Mouse (Mus musculus) embryonic facial prominence, embryonic 12.5 days (tissue): ENCODE measurements around the gene Ndufa8. TPM values are rescaled to one million over a fixed set of nuclear protein-coding genes. Genes with fewer than 3 reads are reported as not detected.
A peak's percentile ranks its signal among the peaks of the same experiment; 100 is the strongest.

Experiments used
- ATAC-seq: fragments of 200-750 bp; cut with Nextera tagmentation; 2 replicates; pipeline ENCODE4 v1.8.0; 2017; ENCODE audit not compliant: insufficient number of reproducible peaks, insufficient read depth, low FRiP score, low TSS enrichment
- H3K27ac ChIP-seq: fragments of 300-500 bp; sonication (generic); 2 replicates; pipeline ENCODE4 v1.5.1; 2016; ENCODE audit warnings: mild to moderate bottlenecking
- H3K27me3 ChIP-seq: fragments of 300-500 bp; sonication (generic); 2 replicates; pipeline ENCODE4 v1.6.1; 2016; ENCODE audit warnings: mild to moderate bottlenecking, moderate library complexity
- H3K36me3 ChIP-seq: fragments of 300-500 bp; sonication (generic); 2 replicates; pipeline ENCODE4 v1.6.1; 2016; ENCODE audit warnings: mild to moderate bottlenecking
- H3K4me1 ChIP-seq: fragments of 300-500 bp; sonication (generic); 2 replicates; pipeline ENCODE4 v1.6.1; 2016
- H3K4me2 ChIP-seq: fragments of 300-500 bp; sonication (generic); replicated peaks from 2 replicates; pipeline ENCODE4 v1.6.1; 2016; ENCODE audit warnings: mild to moderate bottlenecking, moderate library complexity
- H3K4me3 ChIP-seq: fragments of 300-500 bp; sonication (generic); 2 replicates; pipeline ENCODE4 v1.5.1; 2016; ENCODE audit warnings: mild to moderate bottlenecking
- H3K9ac ChIP-seq: fragments of 300-500 bp; sonication (generic); 2 replicates; pipeline ENCODE4 v1.6.1; 2016; ENCODE audit warnings: mild to moderate bottlenecking, moderate library complexity
- H3K9me3 ChIP-seq: fragments of 300-500 bp; sonication (generic); 2 replicates; pipeline ENCODE4 v1.6.1; 2016; ENCODE audit warnings: mild to moderate bottlenecking, moderate library complexity
- WGBS: fragments of 180-500 bp; shearing (Covaris S2); methylation state at CpG from one replicate; pipeline ENCODE4 v1.1.7; 2016; 5-methylcytosine and 5-hydroxymethylcytosine counted together
- polyA plus RNA-seq: library from polyadenylated mRNA; unstranded; fragments of >200 nt; fragmentation: Nextera tagmentation; extraction: Ambion mirVana; gene quantifications from 2 replicates; pipeline ENCODE4 v1.2.1, GENCODE M21; 2016

Gene Ndufa8
- polyA plus RNA-seq, 1 experiment from 2014 or later, result 185 TPM

DNA sequence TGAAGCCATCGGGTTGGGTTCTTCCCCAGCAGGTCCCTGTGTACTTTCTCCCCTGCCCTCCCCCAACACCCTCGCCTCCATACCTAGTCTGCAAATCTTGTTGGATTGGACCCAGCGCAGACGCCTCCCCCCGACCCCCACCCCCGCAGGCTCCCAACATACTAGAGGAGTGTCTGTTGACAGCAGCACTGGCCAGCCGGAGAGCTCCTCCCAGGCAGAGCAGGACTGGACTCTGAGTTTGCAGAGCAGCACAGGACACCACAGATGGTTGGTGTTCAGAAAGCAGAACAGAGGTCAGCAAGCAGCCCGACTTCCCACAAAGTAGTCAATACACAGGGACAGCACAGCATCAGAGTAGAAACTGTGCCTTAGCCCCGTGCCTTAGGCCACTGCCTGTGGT lies 32.2 kb upstream of the Ndufa8 start:
- Histone ChIP-seq H3K4me2 (no peak overlapping the region), H3K9ac (no peak overlapping the region), H3K36me3 (no peaks in the 10 kb centered on the region), H3K4me3 (no peak overlapping the region), H3K27ac (no peak overlapping the region; the same call in 1 of the 2 replicates), H3K27me3 (no peaks in the 10 kb centered on the region), H3K4me1 (peaks cover 31% of the 10 kb centered on the region), H3K9me3 (no peaks in the 10 kb centered on the region)
- WGBS, result 16% methylated on average over 9 of the region's 9 CpGs
- no peak for ATAC-seq

DNA sequence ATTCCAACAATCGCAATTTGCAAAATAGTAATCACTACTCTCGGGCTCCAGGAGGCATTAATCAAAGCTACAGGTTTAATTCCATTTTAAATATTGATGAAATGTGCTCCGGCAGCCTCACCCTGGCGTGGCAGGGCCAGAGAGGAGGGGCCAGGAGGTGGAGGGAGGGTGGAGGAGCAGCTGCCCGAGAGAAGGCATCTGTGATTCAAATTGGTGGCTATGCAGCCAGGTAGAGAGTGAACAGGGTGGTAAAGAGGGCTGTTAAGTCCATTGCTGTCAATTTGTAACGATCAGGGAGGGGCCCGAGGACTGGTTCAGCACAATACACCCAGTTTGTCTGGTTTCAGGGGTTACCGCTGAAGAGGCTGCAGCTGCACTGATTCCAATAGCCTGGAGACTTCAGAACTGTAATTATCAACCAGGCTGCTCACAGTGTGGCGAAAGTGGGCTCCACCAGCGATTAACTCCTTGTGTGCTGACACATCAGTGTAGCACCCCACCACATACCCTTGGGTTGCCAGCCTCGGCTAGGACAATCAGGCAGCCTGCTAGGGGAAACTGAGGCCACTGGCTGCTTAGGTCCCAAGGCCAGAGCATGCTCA lies 28.1 kb upstream of the Ndufa8 start:
- ATAC-seq, result no peak
- H3K4me1 ChIP-seq, result peaks cover 23% of the 10 kb centered on the region
- 15% methylated on average over 11 of the region's 11 CpGs for WGBS
- H3K36me3 ChIP-seq, result no peaks in the 10 kb centered on the region
- peak overlapping the region; percentile 31 for H3K4me2 ChIP-seq
- 0 out of 2 replicates have a peak overlapping the region, but pooled peaks have one; percentile 23 for H3K27ac ChIP-seq
- no peak overlapping the region for H3K4me3 ChIP-seq
- no peaks in the 10 kb centered on the region for H3K27me3 ChIP-seq
- H3K9ac ChIP-seq, result no peak overlapping the region
- H3K9me3 ChIP-seq, result no peaks in the 10 kb centered on the region

GRCm38 (mm10) chr2:36075210-36075609 lies 26.0 kb upstream of the Ndufa8 start:
- Histone ChIP-seq H3K9ac (no peak overlapping the region), H3K36me3 (no peaks in the 10 kb centered on the region), H3K27me3 (no peaks in the 10 kb centered on the region), H3K27ac (no peak overlapping the region), H3K9me3 (no peaks in the 10 kb centered on the region), H3K4me3 (no peak overlapping the region), H3K4me1 (peaks cover 20% of the 10 kb centered on the region), H3K4me2 (no peak overlapping the region)
- WGBS, result 87% methylated on average over 5 of the region's 5 CpGs
- ATAC-seq, result no peak

GRCm38 (mm10) chr2:36073781-36074180 lies 24.6 kb upstream of the Ndufa8 start:
- Histone ChIP-seq H3K4me3 (no peak overlapping the region), H3K4me1 (peaks cover 15% of the 10 kb centered on the region), H3K9ac (no peak overlapping the region), H3K4me2 (no peak overlapping the region), H3K27me3 (no peaks in the 10 kb centered on the region), H3K9me3 (no peaks in the 10 kb centered on the region), H3K27ac (no peak overlapping the region), H3K36me3 (no peaks in the 10 kb centered on the region)
- no peak for ATAC-seq
- whole genome bisulfite sequencing, result 54% methylated on average over 3 of the region's 3 CpGs

GRCm38 (mm10) chr2:36071660-36072305 lies 22.6 kb upstream of the Ndufa8 start:
- 78% methylated on average over 8 of the region's 8 CpGs for WGBS
- Histone ChIP-seq H3K4me3 (no peak overlapping the region), H3K4me1 (no peaks in the 10 kb centered on the region), H3K9me3 (no peaks in the 10 kb centered on the region), H3K27me3 (no peaks in the 10 kb centered on the region), H3K4me2 (no peak overlapping the region), H3K27ac (no peak overlapping the region), H3K9ac (no peak overlapping the region), H3K36me3 (no peaks in the 10 kb centered on the region)
- ATAC-seq, result no peak

DNA sequence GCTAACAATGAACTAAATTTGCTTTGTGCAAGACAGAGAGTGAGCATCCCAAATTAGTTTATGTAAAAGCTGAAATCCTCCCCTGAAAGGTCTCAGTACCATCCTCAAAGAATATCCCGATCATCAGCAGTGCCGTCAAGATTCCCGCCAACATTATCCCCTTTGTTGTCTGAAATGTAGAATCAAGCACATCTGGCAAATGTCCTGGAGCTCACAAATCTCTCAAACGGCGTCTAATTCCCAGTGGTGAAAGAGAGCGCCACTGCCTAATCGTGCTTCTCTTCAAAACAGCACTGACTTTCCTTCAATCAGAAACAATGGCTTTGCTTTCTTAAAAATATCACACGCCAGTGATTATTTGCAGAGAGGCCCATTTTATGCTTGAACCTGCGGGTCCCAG lies 17.9 kb upstream of the Ndufa8 start:
- Histone ChIP-seq H3K27me3 (no peaks in the 10 kb centered on the region), H3K27ac (no peak overlapping the region), H3K9me3 (no peaks in the 10 kb centered on the region), H3K9ac (no peak overlapping the region), H3K4me2 (no peak overlapping the region), H3K36me3 (no peaks in the 10 kb centered on the region), H3K4me1 (no peaks in the 10 kb centered on the region), H3K4me3 (no peak overlapping the region)
- WGBS, result 53% methylated on average over 9 of the region's 9 CpGs
- ATAC-seq, result no peak

DNA sequence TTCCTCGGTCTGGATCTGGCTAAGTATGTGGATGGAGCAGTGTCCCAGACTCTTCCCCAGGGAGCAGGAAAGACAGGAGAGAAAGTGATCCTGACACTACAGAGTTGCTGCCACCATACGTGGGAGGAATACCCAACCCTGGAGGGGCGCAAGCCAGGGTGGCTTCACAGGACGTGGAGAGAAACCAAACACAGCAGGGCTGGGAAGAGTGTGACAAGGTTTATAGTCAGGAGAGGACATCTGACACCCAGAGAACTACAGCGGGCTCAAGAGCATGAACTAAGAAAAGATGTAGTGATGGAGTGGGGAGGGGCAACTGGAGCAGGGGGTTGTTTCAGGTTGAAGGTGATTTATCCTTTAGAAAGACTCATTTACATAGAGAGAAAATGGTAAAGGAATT lies 12.2 kb upstream of the Ndufa8 start:
- Histone ChIP-seq H3K4me1 (no peaks in the 10 kb centered on the region), H3K27ac (no peak overlapping the region), H3K36me3 (no peaks in the 10 kb centered on the region), H3K4me2 (no peak overlapping the region), H3K9ac (no peak overlapping the region), H3K27me3 (no peaks in the 10 kb centered on the region), H3K4me3 (no peak overlapping the region), H3K9me3 (no peaks in the 10 kb centered on the region)
- 62% methylated on average over 5 of the region's 5 CpGs for WGBS
- no peak for ATAC-seq

DNA sequence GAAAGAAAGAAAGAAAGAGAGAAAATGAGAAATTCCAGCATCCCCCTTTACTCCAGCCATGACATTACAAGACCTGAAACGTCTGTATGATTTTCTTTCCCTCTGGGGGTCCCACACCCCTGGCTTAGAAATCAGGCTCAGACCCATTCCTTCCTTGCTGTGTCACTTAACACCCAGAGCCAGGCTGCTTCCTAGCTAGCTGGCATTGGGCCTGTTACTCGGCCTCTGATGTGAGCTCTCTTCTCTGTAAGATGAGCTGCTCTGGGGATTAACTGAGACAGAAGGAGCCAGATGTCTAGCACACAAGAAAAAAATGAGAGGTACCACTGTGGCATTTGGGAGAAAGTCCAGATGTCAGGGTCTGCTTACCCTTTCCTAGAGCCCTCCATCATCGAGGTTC lies 7.0 kb upstream of the Ndufa8 start:
- Histone ChIP-seq H3K4me1 (no peaks in the 10 kb centered on the region), H3K4me3 (no peak overlapping the region), H3K9me3 (no peaks in the 10 kb centered on the region), H3K27ac (no peak overlapping the region), H3K4me2 (no peak overlapping the region), H3K36me3 (no peaks in the 10 kb centered on the region), H3K27me3 (no peaks in the 10 kb centered on the region), H3K9ac (no peak overlapping the region)
- WGBS, result 23% methylated on average over 3 of the region's 3 CpGs
- ATAC-seq, result peak; percentile 62; the same call in 1 of the 2 replicates

GRCm38 (mm10) chr2:36053249-36053648 lies 4.0 kb upstream of the Ndufa8 start:
- H3K9me3 ChIP-seq, result no peaks in the 10 kb centered on the region
- H3K27me3 ChIP-seq, result no peaks in the 10 kb centered on the region
- no peak overlapping the region for H3K4me2 ChIP-seq
- no peak overlapping the region for H3K4me3 ChIP-seq
- no peak overlapping the region for H3K27ac ChIP-seq
- 77% methylated on average over 3 of the region's 3 CpGs for WGBS
- H3K36me3 ChIP-seq, result no peaks in the 10 kb centered on the region
- peaks cover 8% of the 10 kb centered on the region for H3K4me1 ChIP-seq
- no peak for ATAC-seq
- H3K9ac ChIP-seq, result no peak overlapping the region

DNA sequence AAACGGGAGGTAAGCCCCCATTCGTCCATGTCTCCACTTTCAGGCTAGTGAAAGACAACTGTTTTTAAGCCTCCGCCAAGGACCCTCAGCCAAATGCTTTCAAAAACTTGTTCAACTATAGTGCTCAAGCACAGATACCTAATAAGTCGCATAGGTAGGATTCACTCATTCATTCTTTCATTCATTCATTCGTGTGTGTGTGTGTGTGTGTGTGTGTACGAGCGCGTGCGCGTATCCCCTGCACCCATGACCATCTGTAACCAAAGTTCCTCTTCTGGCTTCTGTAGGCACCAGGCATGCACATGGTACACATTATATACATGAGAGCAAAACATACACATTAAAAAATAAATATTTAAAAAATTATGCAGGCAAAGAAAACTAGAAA lies 355 bp upstream of the Ndufa8 start:
- Histone ChIP-seq H3K9ac (no peak overlapping the region), H3K36me3 (0 out of 2 replicates have a peak, but pooled peaks cover 5% of the 10 kb centered on the region), H3K9me3 (no peaks in the 10 kb centered on the region), H3K4me2 (peak overlapping the region; percentile 85), H3K4me3 (peak overlapping the region; percentile 88), H3K27ac (no peak overlapping the region), H3K4me1 (peaks cover 11% of the 10 kb centered on the region), H3K27me3 (no peaks in the 10 kb centered on the region)
- WGBS, result 46% methylated on average over 10 of the region's 10 CpGs
- peak; percentile 30; the same call in 1 of the 2 replicates for ATAC-seq

- Histone ChIP-seq H3K36me3 (peaks cover 13% of the 10 kb centered on the region), H3K27me3 (no peaks in the 10 kb centered on the region), H3K27ac (no peak overlapping the region), H3K4me2 (peak overlapping the region; percentile 85), H3K9ac (peak overlapping the region; percentile 82), H3K4me1 (peaks cover 11% of the 10 kb centered on the region), H3K4me3 (peak overlapping the region; percentile 88), H3K9me3 (no peaks in the 10 kb centered on the region)
- no peak for ATAC-seq
- WGBS, result 72% methylated on average over 8 of the region's 8 CpGs
Observed at GRCm38 (mm10) chr2:36048164-36048563, 1.0 kb downstream of the Ndufa8 start.

DNA sequence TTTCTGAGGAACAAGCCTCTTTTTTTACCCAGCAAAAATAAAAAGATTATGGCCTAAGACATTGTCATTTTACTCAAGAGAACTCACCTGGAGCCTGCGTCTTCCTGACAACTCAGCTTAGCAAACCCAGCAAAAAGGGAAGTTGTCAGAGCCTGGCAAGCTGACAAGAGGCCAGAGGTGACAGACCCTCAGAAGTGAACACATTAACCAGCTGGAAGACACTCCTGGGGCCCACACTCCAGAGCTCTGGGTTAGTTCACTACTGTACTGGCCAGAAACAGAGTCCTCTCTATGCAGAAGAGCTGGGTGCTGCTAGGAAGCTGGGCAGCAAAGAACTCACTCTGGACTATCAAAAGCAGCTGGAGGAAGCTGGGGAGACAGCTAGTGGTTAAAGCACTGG lies 8.3 kb downstream of the Ndufa8 start:
- no peaks in the 10 kb centered on the region for H3K27me3 ChIP-seq
- H3K4me1 ChIP-seq, result 0 out of 2 replicates have a peak, but pooled peaks cover 6% of the 10 kb centered on the region
- H3K27ac ChIP-seq, result no peak overlapping the region
- no peak overlapping the region for H3K4me2 ChIP-seq
- H3K4me3 ChIP-seq, result no peak overlapping the region
- WGBS, result 69% methylated on average over 1 of the region's 1 CpGs
- peaks cover 50% of the 10 kb centered on the region for H3K36me3 ChIP-seq
- H3K9ac ChIP-seq, result no peak overlapping the region
- no peak for ATAC-seq
- H3K9me3 ChIP-seq, result no peaks in the 10 kb centered on the region
